Mouse (Mus musculus) cerebellum, adult 2 months (tissue): ENCODE data around the gene Them7. TPM values are rescaled to one million over a fixed set of nuclear protein-coding genes. Genes with fewer than 3 reads are reported as not detected.

Experiments
- DNase-seq, 2 experiments: peaks; one replicate each; pipeline ENCODE4 v3.0.0; 2021
- H3K27ac ChIP-seq: fragments of 200-500 bp; 2 replicates; pipeline ENCODE4 v1.5.1; 2012; ENCODE audit warnings: low read length, control low read depth, inconsistent platforms; ENCODE audit not compliant: insufficient read depth
- H3K27me3 ChIP-seq: fragments of 200-500 bp; 2 replicates; pipeline ENCODE4 v1.6.1; 2012; ENCODE audit warnings: inconsistent platforms, mild to moderate bottlenecking, low read length, moderate library complexity; ENCODE audit not compliant: control insufficient read depth, insufficient read depth
- H3K4me1 ChIP-seq: fragments of 200-500 bp; 2 replicates; pipeline ENCODE4 v1.6.1; 2011; ENCODE audit warnings: low read length; ENCODE audit not compliant: control insufficient read depth, insufficient read depth
- H3K4me3 ChIP-seq: fragments of 200-500 bp; replicated peaks from 2 replicates; pipeline ENCODE3; 2011; ENCODE audit warnings: mild to moderate bottlenecking, low read depth, low read length, control low read depth; ENCODE audit not compliant: insufficient read depth
- CTCF ChIP-seq: fragments of 200-500 bp; IDR thresholded peaks from 2 replicates; pipeline ENCODE4 v1.5.1; 2011; ENCODE audit warnings: low read depth, mild to moderate bottlenecking, control low read depth, low read length, moderate library complexity, borderline replicate concordance; ENCODE audit not compliant: insufficient read depth
- POLR2A ChIP-seq: fragments of 200-500 bp; IDR thresholded peaks from 2 replicates; pipeline ENCODE4 v1.6.1; 2011; ENCODE audit warnings: low read length, control low read depth, borderline replicate concordance; ENCODE audit not compliant: insufficient read depth
- WGBS: fragments of 180-500 bp; shearing (Covaris S2); methylation state at CpG from one replicate; pipeline ENCODE4 v1.1.7; 2018; 5-methylcytosine and 5-hydroxymethylcytosine counted together
- polyA plus RNA-seq: library from polyadenylated mRNA; depleted of rRNA; stranded (reverse); fragments of >200 nt; gene quantifications from 2 replicates; pipeline ENCODE4 v1.2.3, GENCODE M21; 2012

The Them7 gene
- polyA plus RNA-seq, 1 experiment: 0.18 TPM

DNA sequence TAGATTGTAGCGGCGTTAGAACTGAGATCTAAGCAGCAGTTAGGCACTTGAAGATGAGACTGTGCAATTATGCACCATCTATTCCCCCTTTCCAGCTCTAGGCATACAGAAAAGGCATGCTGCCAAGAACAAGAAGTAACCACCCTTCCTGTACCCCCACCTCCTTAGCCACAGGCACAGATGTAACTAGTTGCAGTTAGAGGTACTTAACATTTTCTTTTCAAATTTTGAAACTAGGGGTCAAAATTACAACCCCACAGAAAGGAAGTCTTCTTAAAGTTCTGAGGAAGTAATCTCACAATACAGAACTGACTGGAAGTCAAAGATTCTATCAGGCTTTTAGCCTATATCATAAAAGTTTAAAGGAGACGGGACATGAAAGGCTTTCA is 861 bp downstream of the Them7 start:
- no peak for DNase-seq
- H3K4me1 ChIP-seq: no peaks in the 10 kb centered on the region
- 76% methylated on average over 3 of the region's 3 CpGs for WGBS
- H3K27ac ChIP-seq: no peak overlapping the region
- TF ChIP-seq CTCF: no peak
- no peak for TF ChIP-seq POLR2A
- H3K27me3 ChIP-seq: peaks cover 2% of the 10 kb centered on the region; the same call in 1 of the 2 replicates
- H3K4me3 ChIP-seq: no peak overlapping the region

DNA sequence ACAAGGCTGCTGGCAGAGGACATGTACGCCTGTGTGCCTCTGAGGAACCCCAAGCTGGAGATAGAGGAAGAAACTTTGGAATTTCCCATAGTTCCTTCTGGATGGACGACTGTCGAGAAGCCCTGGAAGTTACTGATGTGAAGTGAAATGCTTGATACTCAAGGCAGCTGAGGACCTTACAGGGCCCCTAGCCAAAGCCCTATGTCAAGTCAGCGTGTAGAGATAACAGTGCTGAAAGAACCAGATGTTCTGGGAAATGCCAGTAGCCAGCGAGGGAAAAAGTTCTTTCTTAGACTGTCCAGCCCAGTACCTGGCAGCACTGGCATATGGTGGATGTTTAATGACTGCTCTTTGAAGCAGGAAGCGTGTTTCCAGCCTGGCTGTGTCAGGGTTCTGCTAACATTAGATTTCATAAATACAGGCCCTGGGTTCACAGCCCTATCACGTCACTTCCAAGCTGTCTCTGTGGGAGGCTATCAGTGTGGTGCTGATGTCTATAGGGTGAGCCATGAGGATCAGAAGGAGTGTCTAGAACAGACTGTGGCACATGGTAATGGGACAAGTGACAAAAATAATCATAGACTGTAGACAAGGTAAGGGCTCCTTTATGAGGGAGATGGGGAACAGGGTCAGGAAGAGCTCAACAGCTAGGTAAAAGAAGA is 2.3 kb downstream of the Them7 start:
- 52% methylated on average over 7 of the region's 7 CpGs for WGBS
- TF ChIP-seq CTCF: no peak
- no peak for TF ChIP-seq POLR2A
- no peak overlapping the region for H3K27ac ChIP-seq
- no peak for DNase-seq
- H3K27me3 ChIP-seq: peaks cover 2% of the 10 kb centered on the region; the same call in 1 of the 2 replicates
- H3K4me1 ChIP-seq: no peaks in the 10 kb centered on the region
- no peak overlapping the region for H3K4me3 ChIP-seq

DNA sequence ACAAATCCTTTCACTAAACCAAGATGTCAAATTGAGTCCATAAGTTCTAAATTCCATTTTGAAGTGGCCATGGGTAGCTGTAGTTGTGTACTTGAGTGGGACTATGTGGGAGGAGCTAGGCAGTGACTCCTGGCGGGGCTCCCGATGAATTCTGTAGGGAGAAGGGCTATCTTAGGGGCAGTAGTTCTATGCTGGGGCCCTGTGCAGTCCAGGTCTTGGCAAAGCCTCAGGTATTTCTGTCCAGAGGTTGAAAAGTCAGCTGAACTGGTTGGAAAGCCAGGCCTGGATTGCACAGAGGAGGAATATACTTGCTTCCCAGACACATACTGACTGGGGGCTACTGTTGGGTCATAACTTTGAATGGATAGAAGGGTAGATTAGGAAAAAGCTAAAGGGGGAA is 4.3 kb downstream of the Them7 start:
- 49% methylated on average over 2 of the region's 2 CpGs for WGBS
- no peaks in the 10 kb centered on the region for H3K4me1 ChIP-seq
- no peak overlapping the region for H3K27ac ChIP-seq
- no peak overlapping the region for H3K4me3 ChIP-seq
- peaks cover 2% of the 10 kb centered on the region; the same call in 1 of the 2 replicates for H3K27me3 ChIP-seq
- no peak for DNase-seq
- TF ChIP-seq POLR2A (no peak), CTCF (no peak)

DNA sequence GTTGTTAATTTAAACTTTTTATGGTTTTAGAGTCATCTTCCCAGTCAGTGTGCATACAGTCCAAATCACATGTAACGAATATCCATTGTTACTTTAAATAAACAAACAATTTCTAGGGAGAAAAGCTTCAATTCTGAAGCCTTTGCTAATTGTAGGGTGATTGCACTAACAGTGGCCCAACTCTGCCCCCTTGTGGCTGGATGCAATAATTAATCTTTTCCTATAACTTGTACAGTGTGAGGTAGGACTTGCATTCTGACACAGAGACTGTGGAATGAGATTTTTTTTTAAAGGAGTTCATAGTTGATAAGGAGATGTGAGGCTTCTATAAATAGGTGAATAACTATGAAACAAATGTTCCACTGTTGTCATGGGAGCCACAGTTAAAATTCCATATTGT is 6.2 kb downstream of the Them7 start:
- no peaks in the 10 kb centered on the region for H3K4me1 ChIP-seq
- H3K27me3 ChIP-seq: no peaks in the 10 kb centered on the region
- DNase-seq: peak; percentile 49 to 55
- H3K4me3 ChIP-seq: no peak overlapping the region
- H3K27ac ChIP-seq: no peak overlapping the region
- WGBS: 2% methylated on average over 1 of the region's 1 CpGs
- TF ChIP-seq CTCF: peak; percentile 60; the same call in 1 of the 2 replicates
- no peak for TF ChIP-seq POLR2A

DNA sequence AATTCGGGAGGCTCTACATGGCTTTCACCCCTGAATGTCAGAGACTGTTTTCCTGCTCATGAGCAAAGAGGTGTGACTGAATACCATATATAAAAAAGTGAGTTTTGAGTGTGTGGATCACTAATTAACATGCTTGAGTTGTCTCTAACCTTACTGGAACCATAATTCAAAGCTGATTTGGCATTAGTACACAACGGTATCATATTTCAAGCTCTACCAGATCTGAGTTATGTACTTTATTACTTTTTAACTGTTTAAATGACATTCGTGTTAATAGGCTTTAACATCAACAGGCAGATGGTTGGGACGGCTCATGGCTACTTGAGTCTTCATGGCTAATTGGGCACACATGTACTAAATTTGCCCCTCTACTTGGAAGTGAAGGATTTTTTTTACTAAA is 8.3 kb downstream of the Them7 start:
- H3K4me1 ChIP-seq: no peaks in the 10 kb centered on the region
- DNase-seq: no peak
- no peak overlapping the region for H3K27ac ChIP-seq
- 32% methylated on average over 4 of the region's 4 CpGs for WGBS
- no peak overlapping the region for H3K4me3 ChIP-seq
- no peaks in the 10 kb centered on the region for H3K27me3 ChIP-seq
- TF ChIP-seq CTCF (no peak), POLR2A (no peak)

DNA sequence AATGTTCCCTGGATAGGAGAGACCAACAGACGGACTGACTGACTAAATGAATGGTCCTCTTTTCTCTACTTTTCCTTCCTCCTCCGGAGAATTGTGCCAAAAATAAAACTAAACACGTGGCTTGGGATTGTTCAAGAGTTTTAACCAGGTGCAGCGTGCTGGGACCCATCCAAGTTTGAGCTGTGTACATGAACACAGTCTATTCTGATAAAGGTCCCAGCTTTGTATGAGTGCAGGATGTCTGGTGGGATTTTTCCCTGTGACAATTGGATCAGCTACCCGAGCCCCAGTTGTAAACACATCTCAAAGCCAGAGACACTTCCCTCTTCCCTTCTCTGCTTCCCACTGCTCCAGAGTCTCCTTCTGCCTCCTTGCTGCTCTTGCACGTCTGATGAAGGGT is 10.2 kb downstream of the Them7 start:
- WGBS: 60% methylated on average over 6 of the region's 6 CpGs
- TF ChIP-seq POLR2A (no peak), CTCF (no peak)
- no peaks in the 10 kb centered on the region for H3K4me1 ChIP-seq
- no peaks in the 10 kb centered on the region for H3K27me3 ChIP-seq
- no peak overlapping the region for H3K4me3 ChIP-seq
- no peak for DNase-seq
- no peak overlapping the region for H3K27ac ChIP-seq

DNA sequence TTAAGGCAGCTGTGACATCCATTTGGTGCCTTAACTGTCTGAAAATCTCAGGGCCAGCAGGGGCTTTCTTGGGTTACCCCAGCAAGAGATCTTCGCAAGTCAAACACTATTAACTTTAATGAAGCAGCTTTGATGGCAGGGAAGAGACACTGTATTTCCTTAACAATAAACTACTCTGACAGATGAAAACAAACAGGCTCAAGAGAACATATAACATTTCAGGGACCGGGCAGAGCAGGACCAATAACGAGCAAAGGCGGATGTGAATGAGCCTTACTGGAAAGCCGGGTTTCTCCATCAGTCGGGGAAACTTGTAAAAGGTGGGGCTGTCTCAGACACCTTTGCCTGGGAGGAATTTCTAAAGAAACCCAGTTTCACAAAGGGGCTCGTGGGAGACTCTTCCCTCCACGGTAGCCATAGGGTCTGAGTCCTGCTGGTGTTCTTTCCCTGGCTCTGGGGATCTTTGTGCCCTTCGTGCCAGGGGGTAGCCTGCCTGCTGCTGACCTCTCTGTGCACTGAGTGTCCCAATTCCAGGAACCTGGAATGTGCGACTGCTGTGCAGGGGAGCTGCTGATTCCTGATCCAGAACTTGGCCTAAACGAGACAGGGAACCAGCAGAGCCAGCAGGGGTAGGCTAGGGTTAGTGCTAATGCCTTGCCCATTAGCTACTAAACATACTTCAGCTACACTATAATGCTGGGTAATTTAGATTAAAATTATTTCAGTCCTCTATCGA is 11.4 kb downstream of the Them7 start:
- Histone ChIP-seq H3K4me1 (no peaks in the 10 kb centered on the region), H3K27ac (no peak overlapping the region), H3K27me3 (no peaks in the 10 kb centered on the region), H3K4me3 (no peak overlapping the region)
- no peak for DNase-seq
- WGBS: 55% methylated on average over 12 of the region's 12 CpGs
- no peak for TF ChIP-seq POLR2A
- no peak for TF ChIP-seq CTCF

DNA sequence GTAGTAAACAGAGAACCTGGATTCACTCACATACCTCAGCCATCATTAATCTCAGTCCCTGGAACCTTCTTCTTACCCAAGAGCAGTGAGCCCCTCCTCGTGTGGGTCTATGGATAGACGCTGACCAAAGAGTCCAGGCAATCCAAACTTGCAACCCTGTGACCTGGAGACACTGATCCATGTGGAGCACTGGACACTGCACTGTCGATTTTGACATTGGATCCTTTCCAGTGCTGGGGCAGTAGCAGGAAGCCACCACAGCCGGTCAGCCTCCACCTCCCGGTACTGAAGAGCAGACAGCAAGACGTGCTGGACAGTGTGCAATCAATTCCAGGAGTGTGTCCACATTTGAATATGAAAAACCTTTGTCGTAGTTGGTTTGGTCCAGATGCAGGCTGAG is 13.3 kb downstream of the Them7 start:
- Histone ChIP-seq H3K27me3 (no peaks in the 10 kb centered on the region), H3K27ac (no peak overlapping the region), H3K4me3 (no peak overlapping the region), H3K4me1 (no peaks in the 10 kb centered on the region)
- 43% methylated on average over 7 of the region's 7 CpGs for whole genome bisulfite sequencing
- no peak for TF ChIP-seq POLR2A
- TF ChIP-seq CTCF: no peak
- DNase-seq: no peak
